Mouse (Mus musculus) left cerebral cortex, postnatal 10 days (tissue): ENCODE results near the gene Gh. TPM values are rescaled to one million over a fixed set of nuclear protein-coding genes. Genes with fewer than 3 reads are reported as not detected.

Source experiments
- DNase-seq, 2 experiments: peaks; one replicate each; pipeline ENCODE4 v3.0.0; 2021 to 2022; ENCODE audit warnings: low spot score in 2 of 2, mixed read lengths in 1 of 2; ENCODE audit errors: extremely low spot score in 1 of 2
- intact Hi-C: fragments of 180-260 bp; cut with DNase I; formaldehyde crosslinking; loops from one replicate; pipeline ENCODE4 v1.15.1; 2025
- total RNA-seq, 2 experiments: library from RNA; stranded (reverse); gene quantifications; 2 replicates each; pipeline ENCODE4 v1.2.3; 2021

The Gh gene
- total RNA-seq, 2 experiments from 2014 or later = not detected

DNA sequence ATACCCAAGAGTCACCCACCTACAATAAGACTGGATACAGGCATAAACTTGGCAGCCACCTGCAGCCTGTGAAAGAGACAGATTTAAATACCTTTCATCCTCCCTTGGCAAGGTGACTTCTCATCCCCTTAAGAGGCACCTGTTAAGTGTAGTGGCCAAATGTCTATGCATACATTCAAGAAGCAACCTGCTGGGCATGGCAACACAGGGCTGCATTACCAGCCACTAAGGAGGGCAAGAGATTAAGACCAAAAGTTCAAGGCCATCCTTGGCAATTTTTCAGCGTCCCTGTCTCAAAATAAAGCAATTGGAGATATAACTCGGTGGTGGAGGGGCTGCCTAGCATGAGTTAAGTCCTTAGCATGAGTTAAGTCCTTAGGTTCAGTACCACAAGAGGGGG is 46.9 kb downstream of the Gh start:
- DNase-seq = no peak
- intact Hi-C loops = no loop called here

Other genes starting within 250 kb of the Gh start
- gene Taco1, start 235.8 kb downstream of the Gh start, total RNA-seq = 10 to 100 TPM; 14.0 TPM
- gene Map3k3, start 217.3 kb downstream of the Gh start, total RNA-seq = 10 to 100 TPM; 23.0 to 23.6 TPM
- gene Gm10840, start 141.0 kb downstream of the Gh start, total RNA-seq = 1 to 10 TPM in 1 of 2 experiments, not detected in 1; 1.5 TPM
- gene Limd2, start 141.0 kb downstream of the Gh start, total RNA-seq = 10 to 100 TPM; 79.4 to 89.1 TPM
- 10 to 100 TPM; 27.5 to 28.2 TPM for gene Strada, start 99.7 kb downstream of the Gh start, total RNA-seq
- gene Ccdc47, start 85.5 kb downstream of the Gh start, total RNA-seq = 10 to 100 TPM; 77.3 to 85.3 TPM
- 10 to 100 TPM; 67.9 to 72.7 TPM for gene Ddx42, start 84.9 kb downstream of the Gh start, total RNA-seq
- gene Ftsj3, start 45.8 kb downstream of the Gh start, total RNA-seq = 10 to 100 TPM; 31.0 to 32.8 TPM
- 100 to 1,000 TPM; 127 to 134 TPM for gene Psmc5, start 45.7 kb downstream of the Gh start, total RNA-seq
- gene Smarcd2, start 28.9 kb downstream of the Gh start, total RNA-seq = 10 to 100 TPM; 13.8 to 14.1 TPM
- gene Tcam1, start 25.2 kb downstream of the Gh start, total RNA-seq = under 1 TPM; 0.21 to 0.22 TPM
- under 1 TPM; 0.58 to 0.79 TPM for gene Cd79b, start 12.9 kb upstream of the Gh start, total RNA-seq
- under 1 TPM; 0.09 to 0.34 TPM for gene Scn4a, start 51.4 kb upstream of the Gh start, total RNA-seq
- not detected for gene Prr29, start 63.6 kb upstream of the Gh start, total RNA-seq
- gene Icam2, start 86.2 kb upstream of the Gh start, total RNA-seq = 1 to 10 TPM; 4.8 to 5.6 TPM
- gene Ern1, start 186.0 kb upstream of the Gh start, total RNA-seq = 1 to 10 TPM; 7.6 to 9.5 TPM